Comparison of ENCODE assay signal across 11 mouse cellular contexts in genomic region chr13:68577945-68578344, GRCm38 (mm10). TPM values are rescaled to one million over a fixed set of nuclear protein-coding genes. Genes with fewer than 3 reads are reported as not detected.
DNase-seq lines count a peak whose midpoint lies in the region; ATAC-seq lines count a peak whose summit lies in the region.
"Had no signal": no experiment of that assay in that cellular context is flagged by ENCODE, and none has a peak within 500 bp of the region (broad histone marks: within the 10 kb centered on the region; RNA-seq: fewer than 3 reads in every experiment).

No protein-coding gene starts in this region.

- no peaks in the 10 kb centered on the region for H3K27me3 ChIP-seq in lung, embryonic 16.5 days (ENCODE audit: control insufficient read depth, insufficient read depth, low read depth, low read length)

- no peaks in the 10 kb centered on the region for H3K9me3 ChIP-seq in lung, embryonic 16.5 days (ENCODE audit: control insufficient read depth, low read length)

- ATAC-seq in lung, embryonic 16.5 days (ENCODE audit: low read depth), result peak; percentile 58
- ATAC-seq: hindbrain, postnatal 0 days had no signal

- peak; percentile 74 for DNase-seq in adrenal gland, adult 2 months
- DNase-seq in adrenal gland, adult 18-20 months (ENCODE audit: low spot score in 2 of 2), result no peak
- peak; percentile 91 for DNase-seq in ovary, adult 18-20 months (ENCODE audit: low spot score)
- no peak for DNase-seq in ovary, postnatal 10 days (ENCODE audit: low spot score)
- DNase-seq in testis, postnatal 14 days (ENCODE audit: low spot score), result peak; percentile 83
- no peak for DNase-seq in gastrocnemius, adult 18-20 months (ENCODE audit: low spot score)
- no peak for DNase-seq in MN1 (ENCODE audit: low spot score)
- DNase-seq: spleen, adult 18-20 months had no signal

- WGBS in lung, embryonic 16.5 days, result 66% methylated on average over 7 of the region's 7 CpGs

- no peak overlapping the region for H3K9ac ChIP-seq in lung, embryonic 16.5 days (ENCODE audit: low read length)

- H3K4me2 ChIP-seq in lung, embryonic 16.5 days (ENCODE audit: low read depth, low read length), result no peak overlapping the region

- H3K36me3 ChIP-seq in lung, embryonic 16.5 days (ENCODE audit: control insufficient read depth, insufficient read depth, low read length), result peaks cover 17% of the 10 kb centered on the region

- H3K4me3 ChIP-seq in lung, embryonic 16.5 days (ENCODE audit: low read length), result no peak overlapping the region

- H3K27ac ChIP-seq in lung, embryonic 16.5 days (ENCODE audit: low read length), result no peak overlapping the region
- H3K27ac ChIP-seq: hindbrain, postnatal 0 days had no signal

- peaks cover 20% of the 10 kb centered on the region for H3K4me1 ChIP-seq in lung, embryonic 16.5 days (replicated peaks; ENCODE audit: control insufficient read depth, insufficient read depth, low read length)

RNA-seq across cellular contexts. Expression of gene Mtrr, which starts 4.0 kb away (rescaled TPM):
- total RNA-seq in adrenal gland, adult 2 months (2021), result 10 to 100 TPM; 15.8 to 16.6 TPM
- 8.6 and 9.2 TPM in 2 replicates for polyA plus RNA-seq in adrenal gland, adult 2 months (2012; rRNA removed)
- 10 to 100 TPM; 14.8 to 15.5 TPM for total RNA-seq in adrenal gland, adult 18-20 months (2021)
- polyA plus RNA-seq in lung, embryonic 16.5 days (2015; fragmentation: Nextera tagmentation; extraction: Ambion mirVana), result 21.5 and 22.6 TPM in 2 replicates
- 10 to 100 TPM; 25.8 to 28.2 TPM for total RNA-seq in gastrocnemius, adult 18-20 months (2021)

RNA-seq across cellular contexts. Expression of gene Fastkd3, which starts 4.1 kb away (rescaled TPM):
- total RNA-seq in adrenal gland, adult 2 months (2021), result 10 to 100 TPM; 15.5 to 15.9 TPM
- polyA plus RNA-seq in adrenal gland, adult 2 months (2012; rRNA removed), result 4.9 and 5.6 TPM in 2 replicates
- 10 to 100 TPM; 13.3 to 14.9 TPM for total RNA-seq in adrenal gland, adult 18-20 months (2021)
- 33.4 and 38.9 TPM in 2 replicates for polyA plus RNA-seq in lung, embryonic 16.5 days (2015; fragmentation: Nextera tagmentation; extraction: Ambion mirVana)
- 10 to 100 TPM in 1 of 2 experiments, 1 to 10 TPM in 1; 7.3 to 13.3 TPM for total RNA-seq in gastrocnemius, adult 18-20 months (2021)

RNA-seq across cellular contexts. Expression of gene 1700001L19Rik, which starts 19.3 kb away (rescaled TPM):
- under 1 TPM in 1 of 2 experiments, not detected in 1; 0.20 TPM for total RNA-seq in adrenal gland, adult 2 months (2021)
- 0.09 TPM in 1 of 2 replicates, not detected in the other for polyA plus RNA-seq in adrenal gland, adult 2 months (2012; rRNA removed)
- total RNA-seq in adrenal gland, adult 18-20 months (2021), result under 1 TPM in 1 of 2 experiments, not detected in 1; 0.20 TPM
- polyA plus RNA-seq in lung, embryonic 16.5 days (2015; fragmentation: Nextera tagmentation; extraction: Ambion mirVana), result 2.2 and 4.5 TPM in 2 replicates
- total RNA-seq in gastrocnemius, adult 18-20 months (2021), result not detected
- polyA plus RNA-seq: liver, embryonic 16.5 days had no signal

Comparison
In these comparisons a context has a peak if more than half of its experiments do, and no peak if none do; other contexts are left out.
1. DNase-seq: peak in adrenal gland, adult 2 months (single experiment), ovary, adult 18-20 months (single experiment) and testis, postnatal 14 days (single experiment); none in adrenal gland, adult 18-20 months (0 of 2), ovary, postnatal 10 days (single experiment), gastrocnemius, adult 18-20 months (single experiment) and MN1 (single experiment).